Mouse (Mus musculus) neural tube, embryonic 12.5 days (tissue): Measurements from ENCODE around the gene Kcnk1. TPM values are rescaled to one million over a fixed set of nuclear protein-coding genes. Genes with fewer than 3 reads are reported as not detected.

Source experiments
- ATAC-seq: fragments of 200-750 bp; cut with Nextera tagmentation; 2 replicates; pipeline ENCODE4 v1.8.0; 2017; ENCODE audit warnings: low read depth, mild to moderate bottlenecking, moderate TSS enrichment, moderate library complexity; ENCODE audit not compliant: low FRiP score
- H3K27ac ChIP-seq: fragments of 300-500 bp; sonication (generic); 2 replicates; pipeline ENCODE4 v1.5.1; 2016
- H3K27me3 ChIP-seq: fragments of 300-500 bp; sonication (generic); replicated peaks from 2 replicates; pipeline ENCODE4 v1.6.1; 2016; ENCODE audit warnings: mild to moderate bottlenecking
- H3K36me3 ChIP-seq: fragments of 300-500 bp; sonication (generic); 2 replicates; pipeline ENCODE4 v1.6.1; 2016; ENCODE audit warnings: mild to moderate bottlenecking
- H3K4me1 ChIP-seq: fragments of 300-500 bp; sonication (generic); 2 replicates; pipeline ENCODE4 v1.6.1; 2016
- H3K4me2 ChIP-seq: fragments of 300-500 bp; sonication (generic); replicated peaks from 2 replicates; pipeline ENCODE4 v1.6.1; 2016; ENCODE audit warnings: mild to moderate bottlenecking
- H3K4me3 ChIP-seq: fragments of 300-500 bp; sonication (generic); 2 replicates; pipeline ENCODE4 v1.5.1; 2016
- H3K9ac ChIP-seq: fragments of 300-500 bp; sonication (generic); 2 replicates; pipeline ENCODE4 v1.6.1; 2016; ENCODE audit warnings: mild to moderate bottlenecking
- H3K9me3 ChIP-seq: fragments of 300-500 bp; sonication (generic); 2 replicates; pipeline ENCODE4 v1.6.1; 2016; ENCODE audit warnings: mild to moderate bottlenecking
- WGBS: fragments of 180-500 bp; shearing (Covaris S2); methylation state at CpG from one replicate; pipeline ENCODE4 v1.1.7; 2016; 5-methylcytosine and 5-hydroxymethylcytosine counted together
- polyA plus RNA-seq: library from polyadenylated mRNA; unstranded; fragments of >200 nt; fragmentation: Nextera tagmentation; extraction: Ambion mirVana; gene quantifications from 2 replicates; pipeline ENCODE4 v1.2.1, GENCODE M21; 2016

The Kcnk1 gene
- polyA plus RNA-seq, 1 experiment from 2014 or later, result 4.2 TPM

- ATAC-seq, result no peak
- WGBS, result 82% methylated on average over 6 of the region's 6 CpGs
Measured at GRCm38 (mm10) chr8:126067306-126067705, 72.3 kb downstream of the Kcnk1 start.

DNA sequence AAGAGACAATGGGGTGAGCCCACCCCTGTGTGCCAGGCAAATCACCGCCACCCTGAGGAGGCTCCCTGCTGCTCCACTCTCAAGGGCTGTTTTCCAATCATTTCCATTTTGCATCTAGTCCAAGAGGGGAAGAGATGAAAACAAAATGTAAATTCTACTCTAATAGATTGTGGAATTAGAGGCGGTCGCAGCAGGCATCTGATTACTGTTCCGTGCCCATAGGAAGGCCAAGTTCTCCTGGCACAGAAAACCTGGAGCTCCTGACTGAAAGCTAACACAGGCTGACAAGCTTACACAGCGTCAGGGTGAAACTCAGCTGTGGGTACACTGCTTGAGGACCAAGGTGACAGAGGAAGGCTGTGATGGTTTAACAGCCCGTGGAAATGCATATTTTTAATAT lies 73.2 kb downstream of the Kcnk1 start:
- WGBS, result 81% methylated on average over 6 of the region's 6 CpGs
- no peak for ATAC-seq

More at GRCm38 (mm10) chr8:126067306-126067705, 72.3 kb downstream of the Kcnk1 start:
- Histone ChIP-seq H3K4me3 (no peak overlapping the region), H3K9me3 (no peaks in the 10 kb centered on the region), H3K4me2 (no peak overlapping the region), H3K4me1 (peaks cover 3% of the 10 kb centered on the region; the same call in 1 of the 2 replicates), H3K27ac (no peak overlapping the region), H3K9ac (no peak overlapping the region), H3K27me3 (no peaks in the 10 kb centered on the region), H3K36me3 (no peaks in the 10 kb centered on the region)

DNA sequence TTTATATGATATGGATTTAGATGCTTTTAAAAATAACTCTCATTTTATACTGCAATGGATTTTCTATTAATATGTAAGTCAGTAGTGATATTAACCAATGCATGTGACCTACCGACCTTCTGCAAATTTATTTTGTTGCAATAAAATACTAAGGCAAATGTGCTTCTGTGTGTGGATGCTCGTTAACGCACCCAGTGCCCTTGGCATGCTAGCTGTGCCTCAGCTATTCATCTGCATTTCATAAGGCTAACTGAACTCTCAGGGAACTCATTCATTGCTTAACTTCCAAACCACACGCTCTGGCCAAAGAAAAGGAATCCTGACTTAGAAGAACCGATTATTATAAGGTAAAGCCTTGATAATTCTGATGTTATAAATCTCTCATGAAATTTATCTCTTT lies 77.7 kb downstream of the Kcnk1 start:
- Histone ChIP-seq H3K4me3 (no peak overlapping the region), H3K36me3 (no peaks in the 10 kb centered on the region), H3K9ac (no peak overlapping the region), H3K9me3 (no peaks in the 10 kb centered on the region), H3K27ac (no peak overlapping the region), H3K4me1 (peaks cover 14% of the 10 kb centered on the region), H3K4me2 (peak overlapping the region; percentile 41), H3K27me3 (no peaks in the 10 kb centered on the region)
- WGBS, result 30% methylated on average over 5 of the region's 5 CpGs
- ATAC-seq, result no peak

More for the DNA sequence above, 73.2 kb downstream of the Kcnk1 start:
- no peaks in the 10 kb centered on the region for H3K9me3 ChIP-seq
- H3K27ac ChIP-seq, result no peak overlapping the region
- H3K4me1 ChIP-seq, result peaks cover 8% of the 10 kb centered on the region
- H3K4me2 ChIP-seq, result no peak overlapping the region
- no peak overlapping the region for H3K4me3 ChIP-seq
- H3K9ac ChIP-seq, result no peak overlapping the region
- no peaks in the 10 kb centered on the region for H3K27me3 ChIP-seq
- no peaks in the 10 kb centered on the region for H3K36me3 ChIP-seq

DNA sequence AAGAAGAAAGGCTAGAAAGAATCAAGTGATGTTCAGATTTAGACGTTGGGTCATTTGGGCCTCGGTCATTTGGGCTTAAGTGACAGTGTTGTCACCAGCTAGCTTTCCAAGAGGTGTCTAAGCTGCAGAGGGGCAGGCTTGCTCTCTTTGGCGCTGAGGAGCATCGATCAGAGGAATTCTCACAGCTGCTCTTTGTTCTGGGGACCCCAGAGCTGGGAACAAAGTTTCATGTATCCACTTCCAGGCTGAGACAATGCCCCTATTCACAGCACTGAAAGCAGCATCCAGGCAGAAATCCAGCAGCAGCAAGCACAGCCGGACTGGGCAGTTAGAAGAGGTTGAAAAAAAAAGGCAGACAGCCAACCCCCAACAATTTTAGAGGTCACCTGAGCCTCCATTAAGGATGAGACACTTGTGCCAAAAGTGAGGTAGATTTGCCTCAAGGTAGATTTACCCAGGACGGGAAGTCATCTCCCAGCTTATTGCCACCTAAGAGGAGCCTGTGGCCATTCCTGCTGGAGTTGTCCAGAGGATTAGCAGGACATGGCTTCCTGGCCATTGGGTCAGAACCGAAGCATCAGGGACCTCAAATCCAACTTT lies 78.3 kb downstream of the Kcnk1 start:
- no peaks in the 10 kb centered on the region for H3K27me3 ChIP-seq
- no peaks in the 10 kb centered on the region for H3K36me3 ChIP-seq
- 25% methylated on average over 7 of the region's 7 CpGs for WGBS
- peak; percentile 70 for ATAC-seq
- peaks cover 14% of the 10 kb centered on the region for H3K4me1 ChIP-seq
- H3K9ac ChIP-seq, result no peak overlapping the region
- no peak overlapping the region for H3K27ac ChIP-seq
- no peak overlapping the region for H3K4me3 ChIP-seq
- H3K9me3 ChIP-seq, result no peaks in the 10 kb centered on the region
- H3K4me2 ChIP-seq, result peak overlapping the region; percentile 41

GRCm38 (mm10) chr8:126074111-126074510 lies 79.1 kb downstream of the Kcnk1 start:
- no peak overlapping the region for H3K9ac ChIP-seq
- H3K27me3 ChIP-seq, result no peaks in the 10 kb centered on the region
- H3K9me3 ChIP-seq, result no peaks in the 10 kb centered on the region
- WGBS, result 78% methylated on average over 1 of the region's 1 CpGs
- no peak for ATAC-seq
- H3K36me3 ChIP-seq, result no peaks in the 10 kb centered on the region
- no peak overlapping the region for H3K4me2 ChIP-seq
- H3K4me1 ChIP-seq, result peaks cover 14% of the 10 kb centered on the region
- no peak overlapping the region for H3K27ac ChIP-seq
- no peak overlapping the region for H3K4me3 ChIP-seq

- no peak overlapping the region for H3K4me2 ChIP-seq
- H3K27me3 ChIP-seq, result no peaks in the 10 kb centered on the region
- WGBS, result 16% methylated on average over 10 of the region's 10 CpGs
- H3K9me3 ChIP-seq, result no peaks in the 10 kb centered on the region
- no peak overlapping the region for H3K9ac ChIP-seq
- H3K4me1 ChIP-seq, result peaks cover 14% of the 10 kb centered on the region
- H3K4me3 ChIP-seq, result no peak overlapping the region
- no peaks in the 10 kb centered on the region for H3K36me3 ChIP-seq
- ATAC-seq, result no peak
- H3K27ac ChIP-seq, result no peak overlapping the region
Measured at GRCm38 (mm10) chr8:126075400-126075799, 80.4 kb downstream of the Kcnk1 start.

Other genes starting within 250 kb of the Kcnk1 start
- 1.4 TPM in 2 replicates for gene Pcnx2, start 96.9 kb upstream of the Kcnk1 start, polyA plus RNA-seq
- 0.13 and 0.15 TPM in 2 replicates for gene Map3k21, start 84.7 kb upstream of the Kcnk1 start, polyA plus RNA-seq